Mouse (Mus musculus) ES-Bruce4 (cell line): ENCODE results near the gene Ldhc. TPM values are rescaled to one million over a fixed set of nuclear protein-coding genes. Genes with fewer than 3 reads are reported as not detected.
"Not testable (repeated sequence)": the region's sequence is repeated elsewhere in the genome, so short reads cannot be mapped to it uniquely, and the experiment has no call there.

Experiments
- H3K27ac ChIP-seq: 2 replicates; pipeline ENCODE4 v1.5.1; 2012; ENCODE audit warnings: low read length, inconsistent platforms; ENCODE audit not compliant: insufficient read depth
- H3K27me3 ChIP-seq: 2 replicates; pipeline ENCODE4 v1.6.1; 2012; ENCODE audit warnings: mild to moderate bottlenecking, low read length, inconsistent platforms; ENCODE audit not compliant: control insufficient read depth, poor library complexity, insufficient read depth, severe bottlenecking
- H3K36me3 ChIP-seq: 2 replicates; pipeline ENCODE4 v1.6.1; 2012; ENCODE audit warnings: inconsistent platforms, mild to moderate bottlenecking, low read length, moderate library complexity; ENCODE audit not compliant: control insufficient read depth, poor library complexity, insufficient read depth, severe bottlenecking
- H3K4me1 ChIP-seq: one replicate; pipeline ENCODE4 v1.8.1; 2011; ENCODE audit warnings: low read length; ENCODE audit not compliant: control insufficient read depth, insufficient read depth
- H3K4me3 ChIP-seq: 2 replicates; pipeline ENCODE4 v1.5.1; 2011; ENCODE audit warnings: low read depth, mild to moderate bottlenecking, low read length
- H3K9ac ChIP-seq: 2 replicates; pipeline ENCODE4 v1.6.1; 2012; ENCODE audit warnings: low read depth, mild to moderate bottlenecking, inconsistent platforms; ENCODE audit not compliant: poor library complexity, severe bottlenecking
- H3K9me3 ChIP-seq: replicated peaks from 2 replicates; pipeline ENCODE4 v1.6.1; 2012; ENCODE audit warnings: mild to moderate bottlenecking, low read length, inconsistent platforms; ENCODE audit not compliant: control insufficient read depth, poor library complexity, insufficient read depth, severe bottlenecking
- CTCF ChIP-seq: IDR thresholded peaks from one replicate; pipeline ENCODE4 v1.8.1; 2011; ENCODE audit warnings: low read depth, low read length
- EP300 ChIP-seq: IDR thresholded peaks from 2 replicates; pipeline ENCODE4 v1.6.1; 2011; ENCODE audit warnings: low read depth, low read length; ENCODE audit not compliant: insufficient read depth
- POLR2A ChIP-seq: IDR thresholded peaks from one replicate; pipeline ENCODE4 v1.8.1; 2011; ENCODE audit warnings: low read length; ENCODE audit not compliant: insufficient read depth
- polyA plus RNA-seq: library from polyadenylated mRNA; stranded (reverse); fragments of >200 nt; gene quantifications from 2 replicates; pipeline ENCODE4 v1.2.4, GENCODE M21; 2011; ENCODE audit warnings: low read depth; ENCODE audit not compliant: missing spikeins, insufficient read depth, insufficient read length

The Ldhc gene
- polyA plus RNA-seq, result 0.57 and 1.3 TPM in 2 replicates

DNA sequence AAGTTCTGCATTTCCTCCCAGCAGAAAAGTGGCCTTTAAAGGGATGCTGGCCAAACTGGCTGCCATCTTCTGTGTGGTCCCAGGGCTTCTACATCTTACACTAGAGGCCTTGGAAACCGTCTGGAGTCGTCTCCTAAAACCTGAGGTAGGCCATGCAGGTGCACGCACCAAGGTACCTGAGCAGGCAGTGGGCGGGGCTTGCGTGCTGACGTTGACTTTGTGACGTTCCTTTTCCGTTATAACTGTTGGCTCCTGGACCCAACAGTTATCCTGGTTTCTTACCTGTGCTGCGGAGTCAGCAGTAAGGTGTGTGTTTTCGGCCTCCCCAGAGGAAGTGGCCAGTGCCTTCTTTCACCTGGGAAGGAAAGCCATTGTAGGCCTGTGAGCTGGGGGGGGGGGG, at the start of gene Ldhc:
Gene Ldhc (plus strand): TSS at position 208 of the 400 bp plus-strand sequence.
- H3K9me3 ChIP-seq, result no peaks in the 10 kb centered on the region
- H3K4me1 ChIP-seq, result no peaks in the 10 kb centered on the region
- H3K9ac ChIP-seq, result no peak within 1 kb of the TSS
- no peak for TF ChIP-seq EP300
- TF ChIP-seq POLR2A, result no peak
- TF ChIP-seq CTCF, result no peak
- H3K36me3 ChIP-seq, result no peaks in the 10 kb centered on the region
- H3K27me3 ChIP-seq, result no peaks in the 10 kb centered on the region
- H3K27ac ChIP-seq, result no peak within 1 kb of the TSS
- no peak within 1 kb of the TSS for H3K4me3 ChIP-seq

DNA sequence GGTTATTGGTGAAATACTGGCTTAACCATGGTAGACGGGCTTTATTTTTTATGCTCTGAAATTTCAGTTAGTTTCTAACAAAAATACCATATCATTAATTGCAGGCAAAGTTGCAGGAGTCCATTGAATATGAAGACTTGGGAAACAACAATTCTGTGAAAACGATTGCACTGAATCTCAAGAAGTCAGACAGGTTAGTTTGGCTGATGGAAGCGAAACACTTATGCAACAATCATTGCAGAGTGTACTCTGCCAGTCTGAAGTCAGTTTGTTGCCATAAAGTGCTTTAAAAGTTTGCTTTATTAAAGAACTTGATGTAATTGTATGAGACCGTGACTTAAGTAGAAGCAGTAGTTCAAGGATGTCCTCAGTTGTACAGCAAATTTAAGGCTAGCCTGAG, 47.0 kb upstream of the Ldhc start:
- H3K4me3 ChIP-seq, result no peak overlapping the region
- peaks cover 64% of the 10 kb centered on the region for H3K36me3 ChIP-seq
- H3K27me3 ChIP-seq, result no peaks in the 10 kb centered on the region
- H3K9me3 ChIP-seq, result no peaks in the 10 kb centered on the region
- no peak overlapping the region for H3K27ac ChIP-seq
- no peaks in the 10 kb centered on the region for H3K4me1 ChIP-seq
- no peak overlapping the region for H3K9ac ChIP-seq
- TF ChIP-seq POLR2A (no peak), EP300 (no peak), CTCF (no peak)

DNA sequence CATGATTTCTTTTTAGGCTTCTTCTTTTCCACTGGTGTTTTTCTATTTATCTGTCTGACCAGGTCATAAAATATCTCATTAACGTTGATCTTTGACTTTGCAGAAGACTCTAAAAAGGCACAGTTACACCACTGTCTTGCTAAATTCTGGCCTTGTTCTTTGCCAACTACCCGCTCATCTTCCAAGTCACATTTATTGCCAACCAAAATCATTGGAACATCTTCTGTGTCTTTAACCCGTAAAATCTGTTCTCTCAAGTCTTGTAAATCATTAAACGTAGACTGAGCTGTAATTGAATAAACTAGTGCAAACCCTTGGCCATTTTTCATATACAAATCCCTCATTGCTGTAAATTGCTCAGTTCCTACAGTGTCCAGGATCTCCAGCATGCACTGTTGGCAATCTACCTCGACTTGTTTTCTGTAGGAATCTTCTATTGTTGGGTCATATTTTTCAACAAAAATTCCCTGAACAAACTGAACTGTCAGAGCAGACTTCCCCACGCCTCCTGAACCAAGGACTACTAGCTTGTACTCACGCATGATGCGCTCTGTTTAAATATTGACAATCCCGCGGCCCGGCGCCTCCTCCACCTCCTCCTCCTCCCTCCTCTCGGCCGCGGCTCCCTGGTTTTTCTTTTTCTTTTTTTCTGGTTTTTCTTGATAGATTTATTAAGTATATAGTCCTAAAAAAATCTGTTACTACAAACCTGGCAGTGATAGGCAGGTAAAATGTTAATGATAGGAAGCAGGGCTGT, 39.9 kb upstream of the Ldhc start:
- not testable (repeated sequence) for H3K4me3 ChIP-seq, H3K27ac ChIP-seq, H3K4me1 ChIP-seq, H3K27me3 ChIP-seq, H3K9me3 ChIP-seq, H3K9ac ChIP-seq
- H3K36me3 ChIP-seq, result peaks cover 58% of the 10 kb centered on the region

DNA sequence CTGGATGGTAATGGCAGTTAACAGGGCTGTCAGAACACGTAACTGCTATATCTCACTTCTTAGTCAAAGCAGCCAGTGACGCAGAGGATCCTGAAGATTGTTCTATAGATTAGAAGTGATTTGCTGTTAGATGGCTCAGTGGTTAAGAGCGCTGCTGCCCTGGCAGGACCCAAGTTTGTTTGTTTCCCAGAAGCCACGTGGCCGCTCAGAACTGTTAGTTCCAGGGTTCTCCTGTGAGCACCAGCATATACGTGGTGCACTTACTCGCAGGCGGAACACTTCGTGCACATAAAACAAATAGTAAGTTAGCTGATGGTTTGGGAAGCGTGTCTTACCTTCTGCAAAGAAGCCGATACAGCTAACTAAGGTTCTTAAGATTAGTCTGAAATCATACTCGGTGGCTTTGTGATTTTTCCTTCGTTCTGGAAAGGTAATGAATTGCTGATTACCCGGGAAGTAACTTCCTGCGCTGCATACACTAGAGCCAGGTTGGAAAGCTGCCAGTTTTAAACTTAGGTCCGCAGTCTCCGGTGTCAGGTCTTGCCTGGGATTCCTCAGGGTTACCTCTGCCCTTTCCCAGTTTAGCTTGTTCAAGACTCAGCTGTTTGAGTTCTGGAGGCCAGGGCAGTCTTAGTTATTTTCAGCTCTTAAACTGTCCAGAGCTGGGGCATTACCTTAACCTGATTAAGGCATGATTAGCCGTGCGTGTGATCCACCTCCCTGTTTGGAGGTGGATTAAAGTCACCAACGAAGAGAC, 33.8 kb upstream of the Ldhc start:
- Histone ChIP-seq H3K9ac (no peak overlapping the region), H3K4me1 (peaks cover 2% of the 10 kb centered on the region), H3K9me3 (no peaks in the 10 kb centered on the region), H3K27ac (no peak overlapping the region), H3K36me3 (peaks cover 14% of the 10 kb centered on the region), H3K4me3 (no peak overlapping the region), H3K27me3 (no peaks in the 10 kb centered on the region)
- no peak for TF ChIP-seq POLR2A
- no peak for TF ChIP-seq CTCF
- TF ChIP-seq EP300, result no peak

- Histone ChIP-seq H3K4me3 (no peak overlapping the region), H3K27ac (no peak overlapping the region), H3K9me3 (no peaks in the 10 kb centered on the region), H3K36me3 (peaks cover 9% of the 10 kb centered on the region), H3K27me3 (no peaks in the 10 kb centered on the region), H3K4me1 (peaks cover 2% of the 10 kb centered on the region), H3K9ac (no peak overlapping the region)
- no peak for TF ChIP-seq CTCF
- TF ChIP-seq EP300, result no peak
- no peak for TF ChIP-seq POLR2A
Observed at GRCm38 (mm10) chr7:46827803-46828184, 33.2 kb upstream of the Ldhc start.

DNA sequence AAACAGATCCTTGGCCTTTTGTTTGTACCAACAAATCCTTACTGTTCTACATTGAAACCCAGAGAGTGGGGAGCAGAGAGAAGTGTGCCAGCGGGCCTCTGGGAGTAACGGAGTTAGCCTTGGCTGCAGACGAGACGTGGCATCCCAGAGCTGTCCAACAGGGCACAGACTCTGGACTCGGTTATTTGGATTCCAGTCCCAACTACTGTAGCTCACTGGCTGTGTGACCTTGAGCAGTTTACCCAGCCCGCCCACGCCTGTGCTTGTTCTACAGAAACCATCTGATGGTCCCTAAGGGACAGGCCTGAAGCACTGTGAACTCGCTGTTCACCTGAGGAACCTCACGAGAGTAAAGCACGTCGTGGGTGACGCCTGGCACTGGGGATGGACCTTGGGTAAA, 31.1 kb upstream of the Ldhc start:
- no peaks in the 10 kb centered on the region for H3K36me3 ChIP-seq
- H3K9me3 ChIP-seq, result no peaks in the 10 kb centered on the region
- H3K27ac ChIP-seq, result no peak overlapping the region
- peaks cover 2% of the 10 kb centered on the region for H3K4me1 ChIP-seq
- no peak overlapping the region for H3K4me3 ChIP-seq
- no peak overlapping the region for H3K9ac ChIP-seq
- TF ChIP-seq POLR2A (no peak), CTCF (no peak), EP300 (no peak)
- no peaks in the 10 kb centered on the region for H3K27me3 ChIP-seq
